Mouse (Mus musculus): ENCODE data around the gene Sec14l2.

- TF ChIP-seq POLR2A (IDR thresholded peaks at IDR 0.05; ENCODE audit: control insufficient read depth in 1 of 2, insufficient read depth in 1 of 2, low read depth in 1 of 2, low read length in 2 of 2, poor library complexity in 1 of 2) (no peak), CHD1 (IDR thresholded peaks at IDR 0.05; ENCODE audit: low read depth, low read length) (0 out of 2 replicates have a peak, but pooled peaks have one; percentile 69), CHD2 (IDR thresholded peaks at IDR 0.05; ENCODE audit: low read length) (no peak), MAX (IDR thresholded peaks at IDR 0.05; ENCODE audit: low read length) (no peak), MYC (IDR thresholded peaks at IDR 0.05; ENCODE audit: low read depth, low read length) (no peak), EP300 (IDR thresholded peaks at IDR 0.05; ENCODE audit: low read depth in 1 of 2, low read length in 2 of 2) (no peak), KAT2A (conservative IDR thresholded peaks at IDR 0.05; ENCODE audit: low read depth, low read length) (no peak), HCFC1 (IDR thresholded peaks at IDR 0.05; ENCODE audit: low read depth, low read length) (no peak), CTCF (IDR thresholded peaks at IDR 0.05 in 2 of 3, conservative IDR thresholded peaks at IDR 0.05 in 1 of 3; ENCODE audit: control insufficient read depth in 1 of 3, insufficient read depth in 1 of 3, low read depth in 2 of 3, low read length in 3 of 3, poor library complexity in 1 of 3, severe bottlenecking in 1 of 3) (peak; percentile 14 to 49 (median 15); a peak in 2 of 6 replicates), ETS1 (IDR thresholded peaks at IDR 0.05; ENCODE audit: low read depth, low read length) (peak; percentile 57), MYB (IDR thresholded peaks at IDR 0.05; ENCODE audit: low read depth, low read length) (no peak), USF1 (IDR thresholded peaks at IDR 0.05; ENCODE audit: low read depth, low read length) (no peak)
These were observed 5.7 kb downstream of the Sec14l2 start for GRCm38 (mm10) chr11:4117372-4118071.
